Mouse (Mus musculus): ENCODE data around the gene Thap12.

Gene Thap12

GRCm38 (mm10) chr7:98698041-98698440, 4.9 kb upstream of the Thap12 start:
- DNase-seq (ENCODE audit: low spot score in 2 of 2), result no peak

DNA sequence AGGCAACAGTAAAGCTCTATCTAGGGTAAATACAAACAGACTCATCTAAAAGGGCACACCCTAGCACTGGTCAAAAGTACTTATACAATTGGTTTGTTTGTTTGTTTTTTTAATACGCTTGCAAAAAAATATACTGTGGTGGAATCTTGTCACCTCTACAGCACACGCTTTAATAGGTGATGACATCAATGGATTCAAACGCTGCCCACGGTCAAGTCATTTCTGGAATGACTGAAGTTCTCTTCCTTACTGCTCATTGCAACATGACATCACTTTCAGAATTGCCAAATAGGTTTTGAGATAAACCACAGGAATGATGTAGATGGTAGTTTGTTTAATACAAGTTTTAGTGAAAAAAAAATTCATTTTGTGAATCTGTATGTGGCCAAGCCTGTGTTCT, 4.3 kb upstream of the Thap12 start:
- DNase-seq (ENCODE audit: low spot score in 2 of 2), result no peak

GRCm38 (mm10) chr7:98701771-98702170, 1.1 kb upstream of the Thap12 start:
- DNase-seq (ENCODE audit: low spot score in 2 of 2), result no peak

DNA sequence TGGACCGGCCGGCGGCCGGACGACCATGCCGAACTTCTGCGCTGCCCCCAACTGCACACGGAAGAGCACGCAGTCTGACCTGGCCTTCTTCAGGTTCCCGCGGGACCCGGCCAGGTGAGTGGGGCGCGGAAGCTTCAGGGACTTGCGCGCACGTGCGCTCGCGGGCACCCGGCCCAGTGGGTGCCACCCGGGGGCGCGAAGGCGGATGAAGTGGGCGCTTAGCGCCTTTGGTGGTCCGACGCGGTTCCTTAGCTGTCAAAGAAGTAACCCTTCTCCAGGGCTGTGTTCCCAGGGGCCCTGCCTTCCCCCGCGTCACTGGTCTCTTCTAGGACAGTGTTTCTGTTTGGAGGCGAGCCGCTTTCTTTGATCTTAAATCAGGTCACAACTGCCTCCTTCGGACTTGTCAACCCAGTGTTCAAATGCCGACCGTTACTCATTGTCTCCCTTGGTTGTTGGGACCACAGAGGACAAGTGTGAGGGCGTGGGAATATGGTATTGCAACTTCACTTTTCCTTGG, 520 bp downstream of the Thap12 start:
- peak in 1 of 2 experiments; percentile 29 for DNase-seq (ENCODE audit: low spot score in 2 of 2)

DNA sequence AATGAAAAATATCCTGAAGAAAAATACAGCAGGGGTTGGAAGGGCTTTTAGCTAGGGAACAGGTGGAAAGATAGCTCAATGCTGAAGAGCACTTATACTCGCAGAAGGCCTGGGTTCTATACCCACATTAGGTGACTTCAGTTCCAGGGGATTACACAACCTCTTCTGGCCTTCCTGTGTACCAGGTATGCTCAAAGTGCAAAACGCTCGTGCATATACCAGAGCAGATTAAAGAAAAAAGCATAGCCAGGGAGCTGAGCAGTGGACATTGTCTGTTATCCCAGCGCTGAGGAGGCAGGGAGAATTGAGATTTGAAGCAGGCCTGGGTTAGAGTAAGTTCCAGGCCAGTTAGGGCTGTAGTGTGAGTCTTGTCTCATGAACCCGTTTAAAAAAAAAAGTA, 1.4 kb downstream of the Thap12 start:
- DNase-seq (ENCODE audit: low spot score in 2 of 2), result no peak

GRCm38 (mm10) chr7:98713661-98714060, 10.8 kb downstream of the Thap12 start:
- DNase-seq (ENCODE audit: low spot score in 2 of 2), result no peak

- no peak for DNase-seq (ENCODE audit: low spot score in 2 of 2)
These were observed 14.5 kb downstream of the Thap12 start for GRCm38 (mm10) chr7:98717438-98717837.

- no peak for DNase-seq (ENCODE audit: low spot score in 2 of 2)
These were observed 16.9 kb downstream of the Thap12 start for GRCm38 (mm10) chr7:98719761-98720160.

- no peak for DNase-seq (ENCODE audit: low spot score in 2 of 2)
These were observed 17.8 kb downstream of the Thap12 start for GRCm38 (mm10) chr7:98720731-98721130.

- DNase-seq (ENCODE audit: low spot score in 2 of 2), result no peak
These were observed 18.3 kb downstream of the Thap12 start for GRCm38 (mm10) chr7:98721172-98721571.

DNA sequence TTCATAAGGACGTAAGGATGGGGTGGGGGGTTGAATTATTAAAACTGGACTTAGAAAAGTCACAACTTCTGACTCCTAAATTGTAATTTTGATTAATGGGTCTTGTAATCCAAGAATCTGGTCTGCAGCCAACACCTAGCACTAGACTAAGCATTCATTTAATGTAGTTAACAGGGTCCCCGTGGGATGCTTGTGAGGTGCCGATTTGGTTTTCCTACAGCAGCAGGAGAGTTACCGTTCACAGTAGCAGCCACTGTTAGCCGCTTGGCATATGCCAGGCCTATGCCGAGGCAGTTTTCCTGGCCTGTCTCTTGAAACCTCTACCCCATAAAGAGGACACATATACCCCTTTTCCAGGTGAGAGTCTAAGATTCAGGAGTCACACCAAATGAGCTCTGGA, 18.7 kb downstream of the Thap12 start:
- no peak for DNase-seq (ENCODE audit: low spot score in 2 of 2)

DNA sequence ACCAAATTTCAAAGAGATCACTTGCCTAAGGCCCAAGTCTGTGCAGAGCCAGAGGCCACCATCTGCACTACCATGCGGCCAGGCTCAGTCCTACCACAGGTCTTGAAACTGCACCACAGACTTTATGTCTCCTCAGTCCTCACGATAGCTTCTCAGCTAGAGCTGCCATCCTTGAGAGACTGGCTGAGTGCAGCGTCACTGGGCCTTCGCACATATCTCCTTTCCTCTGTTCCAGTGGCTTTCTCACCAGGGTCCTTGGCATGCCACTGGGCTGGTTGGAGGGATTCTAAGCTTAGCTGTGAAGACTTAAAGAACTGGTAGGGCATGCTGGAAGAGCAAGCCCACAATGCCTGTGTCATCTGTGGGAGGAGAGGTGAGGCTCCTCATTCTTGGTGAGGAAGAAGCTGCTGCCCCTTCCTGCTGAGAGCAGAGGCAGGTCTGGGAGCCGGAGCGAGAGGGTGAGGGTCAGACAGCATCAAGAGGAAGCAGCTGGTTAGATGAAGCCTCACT, 22.8 kb downstream of the Thap12 start:
- no peak for DNase-seq (ENCODE audit: low spot score in 2 of 2)

DNA sequence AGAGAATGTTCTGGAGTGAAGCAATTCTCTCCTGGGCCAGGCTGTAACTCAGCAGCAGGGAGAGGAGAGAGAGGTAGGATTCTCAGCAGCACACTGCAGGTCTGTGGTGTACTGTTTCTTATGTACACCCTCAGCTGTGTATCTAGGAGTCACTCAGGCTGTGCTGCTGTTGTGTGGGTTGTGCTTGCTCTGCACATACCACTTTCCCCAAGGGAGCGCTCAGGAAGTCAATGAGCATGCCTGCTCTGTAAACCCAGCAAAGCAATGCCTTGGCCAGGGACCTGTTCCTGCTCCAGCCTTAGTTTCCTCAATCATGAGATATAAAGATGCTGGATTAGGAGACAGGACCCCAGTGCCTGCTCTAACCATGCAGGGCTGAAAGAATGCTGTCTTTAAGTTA, 25.1 kb downstream of the Thap12 start:
- no peak for DNase-seq (ENCODE audit: low spot score in 2 of 2)

GRCm38 (mm10) chr7:98728499-98728898, 25.6 kb downstream of the Thap12 start:
- no peak for DNase-seq (ENCODE audit: low spot score in 2 of 2)

DNA sequence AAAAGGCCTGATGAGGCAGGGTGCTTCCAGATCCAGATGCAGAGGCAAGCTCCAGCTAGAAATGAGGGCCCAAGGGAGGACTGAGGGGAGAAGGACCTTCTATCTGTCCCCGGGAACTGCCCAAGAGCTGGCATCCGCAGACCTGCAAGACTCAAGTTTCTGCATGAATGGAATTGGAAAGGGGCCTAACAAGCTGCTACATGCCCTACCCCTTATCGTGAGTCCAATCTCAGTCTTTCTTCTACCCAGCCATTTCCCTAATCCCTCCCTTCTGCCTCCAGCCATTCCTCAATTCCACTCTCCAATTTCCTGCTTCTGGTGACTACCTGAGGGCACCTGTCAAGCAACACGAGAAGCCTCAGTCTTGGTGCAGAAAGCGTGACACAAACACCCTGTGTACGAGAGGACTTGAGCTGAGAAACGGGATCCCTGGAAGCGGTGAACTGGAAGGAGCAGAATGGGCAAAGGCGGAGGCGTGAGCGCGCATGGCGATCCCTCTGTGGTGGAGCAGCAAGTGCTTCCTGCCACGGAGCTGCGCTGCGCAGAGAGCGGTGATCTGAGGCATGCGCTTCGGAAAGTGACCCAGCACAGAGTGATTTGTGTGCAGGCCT, 26.9 kb downstream of the Thap12 start:
- DNase-seq (ENCODE audit: low spot score in 2 of 2), result no peak

- DNase-seq (ENCODE audit: low spot score in 2 of 2), result no peak
These were observed 31.1 kb downstream of the Thap12 start for GRCm38 (mm10) chr7:98733958-98734357.

DNA sequence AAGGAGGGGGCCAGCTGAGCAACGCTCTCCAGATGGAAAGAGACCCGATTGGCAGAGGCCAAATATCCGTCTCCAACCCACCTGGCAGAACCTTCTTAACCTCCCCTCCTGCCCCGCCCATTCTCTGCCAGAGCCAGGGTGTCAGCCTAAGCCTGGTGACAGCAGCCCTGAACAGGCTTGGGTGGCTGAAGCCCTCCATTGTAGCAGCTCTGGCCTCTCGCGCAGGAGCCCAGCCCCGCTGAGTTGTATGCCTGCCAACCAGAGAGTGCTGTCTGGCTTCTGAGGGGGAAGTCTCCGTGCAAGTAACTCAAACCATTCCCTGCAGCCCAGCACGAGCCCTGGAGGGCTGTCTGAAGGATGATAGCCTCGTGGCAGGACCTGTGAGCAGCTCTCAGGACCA, 32.0 kb downstream of the Thap12 start:
- no peak for DNase-seq (ENCODE audit: low spot score in 2 of 2)

GRCm38 (mm10) chr7:98736780-98737550, 34.1 kb downstream of the Thap12 start:
- no peak for DNase-seq (ENCODE audit: low spot score in 2 of 2)

- DNase-seq (ENCODE audit: low spot score in 2 of 2), result no peak
These were observed 37.5 kb downstream of the Thap12 start for GRCm38 (mm10) chr7:98740363-98740762.

- DNase-seq (ENCODE audit: low spot score in 2 of 2), result peak; percentile 18 to 57
These were observed 40.4 kb downstream of the Thap12 start for GRCm38 (mm10) chr7:98743312-98743711.

GRCm38 (mm10) chr7:98750404-98750803, 47.5 kb downstream of the Thap12 start:
- no peak for DNase-seq (ENCODE audit: low spot score in 2 of 2)

DNA sequence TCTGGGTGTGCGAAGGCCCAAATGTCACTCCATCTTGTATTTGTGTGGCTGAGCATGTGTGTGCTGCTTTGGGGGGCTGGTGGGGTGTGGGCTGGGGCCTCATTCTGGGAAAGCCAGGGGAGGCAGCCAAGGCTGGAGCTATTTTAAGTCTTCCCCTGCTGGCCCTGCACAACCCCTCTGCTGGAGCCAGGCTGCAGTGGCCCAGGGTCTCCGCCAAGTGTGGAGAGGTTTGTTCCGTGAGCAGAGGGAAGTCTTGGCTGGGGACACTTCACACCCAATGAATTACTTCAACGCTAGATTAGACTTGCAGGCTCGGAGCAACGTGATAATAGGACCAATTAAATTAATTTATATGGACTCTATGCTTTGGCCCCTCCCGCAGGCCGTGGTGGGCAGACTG, 49.8 kb downstream of the Thap12 start:
- no peak for DNase-seq (ENCODE audit: low spot score in 2 of 2)

DNA sequence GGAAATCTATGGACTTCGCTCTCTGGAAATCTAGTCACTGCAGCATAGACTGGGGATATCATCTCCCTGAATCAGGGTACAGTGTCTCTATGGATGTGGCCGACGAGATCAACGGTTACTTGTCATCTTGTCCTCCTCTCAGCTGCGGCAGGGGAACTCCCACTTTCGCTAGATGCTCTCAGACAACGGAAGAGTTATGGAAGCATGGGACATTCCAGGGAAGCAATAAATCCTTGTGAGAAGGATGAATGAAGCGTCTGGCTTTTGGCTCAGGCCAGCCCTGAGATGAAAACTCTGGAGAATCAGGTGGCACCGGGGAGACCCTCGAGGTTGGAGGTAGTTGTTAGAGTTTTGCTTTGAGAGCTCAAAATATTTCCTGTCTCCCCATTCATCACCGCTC, 53.1 kb downstream of the Thap12 start:
- no peak for DNase-seq (ENCODE audit: low spot score in 2 of 2)
